In genomic region chr13:31806428-31806832, GRCm38 (mm10) we compare ENCODE assay signal across 8 mouse cellular contexts. TPM values are rescaled to one million over a fixed set of nuclear protein-coding genes. Genes with fewer than 3 reads are reported as not detected.
DNase-seq lines count a peak whose midpoint lies in the region; ATAC-seq and TF ChIP-seq lines count a peak whose summit lies in the region.

TSS of gene Foxc1 (plus strand) at chr13:31806633.

- no peaks in the 10 kb centered on the region for H3K36me3 ChIP-seq in embryonic facial prominence, embryonic 15.5 days
- H3K36me3 ChIP-seq in heart, embryonic 11.5 days (ENCODE audit: control insufficient read depth, insufficient read depth, low read length), result no peaks in the 10 kb centered on the region
- no peaks in the 10 kb centered on the region for H3K36me3 ChIP-seq in kidney, embryonic 15.5 days
- H3K36me3 ChIP-seq in liver, postnatal 0 days (replicated peaks; ENCODE audit: insufficient read depth, low read length), result no peaks in the 10 kb centered on the region
- no peaks in the 10 kb centered on the region for H3K36me3 ChIP-seq in neural tube, embryonic 15.5 days

- H3K27ac ChIP-seq in embryonic facial prominence, embryonic 15.5 days (replicated peaks), result peak within 1 kb of the TSS; percentile 86
- peak within 1 kb of the TSS; percentile 99 for H3K27ac ChIP-seq in heart, embryonic 11.5 days (ENCODE audit: low read depth, low read length)
- H3K27ac ChIP-seq in kidney, embryonic 15.5 days, result peak within 1 kb of the TSS; percentile 99
- H3K27ac ChIP-seq in liver, postnatal 0 days (ENCODE audit: low read depth), result no peak within 1 kb of the TSS
- peak within 1 kb of the TSS; percentile 71 for H3K27ac ChIP-seq in neural tube, embryonic 15.5 days (replicated peaks)

- peaks cover 52% of the 10 kb centered on the region for H3K4me1 ChIP-seq in embryonic facial prominence, embryonic 15.5 days
- H3K4me1 ChIP-seq in heart, embryonic 11.5 days (ENCODE audit: control insufficient read depth, insufficient read depth, low read length), result peaks cover 16% of the 10 kb centered on the region
- H3K4me1 ChIP-seq in kidney, embryonic 15.5 days, result peaks cover 62% of the 10 kb centered on the region
- peaks cover 20% of the 10 kb centered on the region for H3K4me1 ChIP-seq in liver, postnatal 0 days (ENCODE audit: insufficient read depth)
- peaks cover 43% of the 10 kb centered on the region for H3K4me1 ChIP-seq in neural tube, embryonic 15.5 days

- peaks cover 76% of the 10 kb centered on the region for H3K27me3 ChIP-seq in embryonic facial prominence, embryonic 15.5 days
- peaks cover 72% of the 10 kb centered on the region for H3K27me3 ChIP-seq in heart, embryonic 11.5 days (ENCODE audit: control insufficient read depth, insufficient read depth, low read length)
- peaks cover 27% of the 10 kb centered on the region for H3K27me3 ChIP-seq in kidney, embryonic 15.5 days
- H3K27me3 ChIP-seq in liver, postnatal 0 days (ENCODE audit: insufficient read depth, low read length), result peaks cover 94% of the 10 kb centered on the region
- H3K27me3 ChIP-seq in neural tube, embryonic 15.5 days (replicated peaks), result peaks cover 70% of the 10 kb centered on the region

- peak within 1 kb of the TSS; percentile 57 for H3K9ac ChIP-seq in embryonic facial prominence, embryonic 15.5 days
- H3K9ac ChIP-seq in heart, embryonic 11.5 days (ENCODE audit: low read depth, low read length), result peak within 1 kb of the TSS; percentile 92
- H3K9ac ChIP-seq in kidney, embryonic 15.5 days, result peak within 1 kb of the TSS; percentile 97
- H3K9ac ChIP-seq in liver, postnatal 0 days (replicated peaks), result no peak within 1 kb of the TSS
- H3K9ac ChIP-seq in neural tube, embryonic 15.5 days (replicated peaks), result peak within 1 kb of the TSS; percentile 38

- H3K4me2 ChIP-seq in embryonic facial prominence, embryonic 15.5 days (replicated peaks), result peak within 1 kb of the TSS; percentile 89
- H3K4me2 ChIP-seq in heart, embryonic 11.5 days, result peak within 1 kb of the TSS; percentile 91
- H3K4me2 ChIP-seq in kidney, embryonic 15.5 days, result peak within 1 kb of the TSS; percentile 86
- H3K4me2 ChIP-seq in liver, postnatal 0 days (ENCODE audit: low read depth, low read length), result peak within 1 kb of the TSS; percentile 70
- peak within 1 kb of the TSS; percentile 74 for H3K4me2 ChIP-seq in neural tube, embryonic 15.5 days

- no peaks in the 10 kb centered on the region for H3K9me3 ChIP-seq in embryonic facial prominence, embryonic 15.5 days (replicated peaks)
- H3K9me3 ChIP-seq in heart, embryonic 11.5 days (replicated peaks; ENCODE audit: control insufficient read depth, low read length), result no peaks in the 10 kb centered on the region
- H3K9me3 ChIP-seq in kidney, embryonic 15.5 days (replicated peaks), result no peaks in the 10 kb centered on the region
- H3K9me3 ChIP-seq in liver, postnatal 0 days (ENCODE audit: low read length), result no peaks in the 10 kb centered on the region
- no peaks in the 10 kb centered on the region for H3K9me3 ChIP-seq in neural tube, embryonic 15.5 days (replicated peaks)

- TF ChIP-seq EP300 in liver, postnatal 0 days (IDR thresholded peaks at IDR 0.05; ENCODE audit: low read depth), result no peak

- H3K4me3 ChIP-seq in embryonic facial prominence, embryonic 15.5 days (replicated peaks), result peak within 1 kb of the TSS; percentile 61
- H3K4me3 ChIP-seq in heart, embryonic 11.5 days (ENCODE audit: low read depth, low read length), result peak within 1 kb of the TSS; percentile 70
- H3K4me3 ChIP-seq in kidney, embryonic 15.5 days (replicated peaks), result peak within 1 kb of the TSS; percentile 87
- peak within 1 kb of the TSS; percentile 51 for H3K4me3 ChIP-seq in liver, postnatal 0 days (ENCODE audit: low read depth, low read length)
- peak within 1 kb of the TSS; percentile 44 for H3K4me3 ChIP-seq in neural tube, embryonic 15.5 days (replicated peaks)

- WGBS in embryonic facial prominence, embryonic 15.5 days, result under 1% methylated on average over 40 of the region's 40 CpGs
- WGBS in heart, embryonic 11.5 days (ENCODE audit: insufficient replicate concordance), result under 1% methylated on average over 23 of the region's 40 CpGs
- WGBS in kidney, embryonic 15.5 days, result 1% methylated on average over 37 of the region's 40 CpGs
- WGBS in liver, postnatal 0 days (ENCODE audit: insufficient replicate concordance), result under 1% methylated on average over 40 of the region's 40 CpGs
- WGBS in neural tube, embryonic 15.5 days, result under 1% methylated on average over 40 of the region's 40 CpGs

- peak; percentile 93 for DNase-seq in 3T3-L1 (ENCODE audit: low read depth, low spot score)
- DNase-seq in adrenal gland, adult (ENCODE audit: inconsistent age in 2 of 2, low spot score in 1 of 2), result peak; percentile 95 to 98
- DNase-seq in liver, postnatal 0 days, result peak; percentile 66
- peak; percentile 91 for DNase-seq in urinary bladder, postnatal 14 days (ENCODE audit: low spot score)

- peak; percentile 88 for ATAC-seq in embryonic facial prominence, embryonic 15.5 days (ENCODE audit: insufficient number of reproducible peaks, low FRiP score, low TSS enrichment, low read depth)
- peak; percentile 85 for ATAC-seq in heart, embryonic 11.5 days (replicated peaks; ENCODE audit: insufficient number of reproducible peaks, low FRiP score, low TSS enrichment)
- ATAC-seq in kidney, embryonic 15.5 days (replicated peaks; ENCODE audit: low FRiP score), result peak; percentile 93
- ATAC-seq in liver, postnatal 0 days, result peak; percentile 77
- ATAC-seq in neural tube, embryonic 15.5 days (ENCODE audit: low FRiP score), result peak; percentile 59

- TF ChIP-seq CTCF in liver, postnatal 0 days (IDR thresholded peaks at IDR 0.05; ENCODE audit: low read depth), result no peak

RNA-seq across cellular contexts. Expression of gene Foxc1, which starts in this region (rescaled TPM):
- 1.8 and 2.0 TPM in 2 replicates for polyA plus RNA-seq in embryonic facial prominence, embryonic 15.5 days (2015; fragmentation: Nextera tagmentation; extraction: Ambion mirVana)
- 4.0 and 4.2 TPM in 2 replicates for polyA plus RNA-seq in heart, embryonic 11.5 days (2014; fragmentation: Nextera tagmentation; extraction: Ambion mirVana)
- 4.1 and 5.2 TPM in 2 replicates for polyA plus RNA-seq in kidney, embryonic 15.5 days (2015; fragmentation: Nextera tagmentation; extraction: Ambion mirVana)
- 0.02 TPM in 1 of 2 replicates, not detected in the other for polyA plus RNA-seq in liver, postnatal 0 days (2015; fragmentation: Nextera tagmentation; extraction: Ambion mirVana)
- 1.00 and 1.1 TPM in 2 replicates for polyA plus RNA-seq in neural tube, embryonic 15.5 days (2015; fragmentation: Nextera tagmentation; extraction: Ambion mirVana)

Comparison
In these comparisons a context has a peak if more than half of its experiments do, and no peak if none do; other contexts are left out.
1. Peak in DNase-seq, ATAC-seq, H3K4me3 ChIP-seq and H3K4me2 ChIP-seq in liver, postnatal 0 days; RNA of the gene not detected or under 1 TPM.